Mouse (Mus musculus): ENCODE data around the gene Chit1.
A peak's percentile ranks its signal among the peaks of the same experiment; 100 is the strongest.

Gene Chit1

DNA sequence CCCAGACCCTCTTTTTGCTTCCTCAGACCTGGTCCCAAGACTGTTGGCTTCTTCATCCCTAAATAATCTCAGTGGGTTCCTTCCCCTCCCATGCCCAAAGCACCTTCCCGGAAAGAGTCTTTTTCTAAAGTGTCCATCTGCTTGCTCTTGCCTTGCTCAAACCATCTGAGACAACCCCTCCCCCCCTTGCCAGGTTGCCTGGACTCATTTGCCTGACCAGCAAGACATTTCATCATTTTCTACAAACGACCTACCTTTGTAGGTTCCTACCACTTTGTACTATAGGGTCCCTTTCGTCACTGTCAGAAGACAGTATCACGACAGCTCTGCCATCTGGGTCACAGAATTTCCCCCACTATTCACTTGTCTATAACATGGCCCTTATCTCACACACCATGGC, 30.6 kb upstream of the Chit1 start:
- no peak for DNase-seq

DNA sequence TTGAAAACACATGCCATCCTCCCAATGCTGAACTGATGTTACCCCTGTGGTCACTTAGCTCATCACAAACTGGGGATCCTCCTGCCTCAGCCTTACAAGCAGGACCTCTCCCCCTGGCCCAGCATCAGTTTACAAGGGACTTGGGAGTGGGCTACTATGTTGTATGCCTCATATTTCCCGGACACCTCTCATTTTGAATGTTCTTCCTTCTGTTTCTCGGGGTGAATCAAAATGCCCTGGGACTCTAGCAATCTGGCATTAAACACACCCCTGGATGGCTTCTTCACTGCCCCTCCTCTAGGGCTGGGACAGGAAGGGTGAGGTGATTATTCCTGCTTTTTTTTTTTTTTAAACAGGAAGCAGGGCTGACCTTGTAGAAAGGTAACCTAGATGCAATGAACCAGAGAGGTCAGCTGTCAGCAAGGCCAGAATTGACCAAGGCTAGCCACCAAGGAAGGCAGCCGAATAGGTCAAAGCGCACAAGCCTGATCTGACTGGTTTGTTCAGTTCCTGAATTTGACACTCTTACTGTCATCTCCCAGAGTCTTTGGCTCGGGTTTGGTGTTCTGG, 30.1 kb upstream of the Chit1 start:
- DNase-seq, result no peak

DNA sequence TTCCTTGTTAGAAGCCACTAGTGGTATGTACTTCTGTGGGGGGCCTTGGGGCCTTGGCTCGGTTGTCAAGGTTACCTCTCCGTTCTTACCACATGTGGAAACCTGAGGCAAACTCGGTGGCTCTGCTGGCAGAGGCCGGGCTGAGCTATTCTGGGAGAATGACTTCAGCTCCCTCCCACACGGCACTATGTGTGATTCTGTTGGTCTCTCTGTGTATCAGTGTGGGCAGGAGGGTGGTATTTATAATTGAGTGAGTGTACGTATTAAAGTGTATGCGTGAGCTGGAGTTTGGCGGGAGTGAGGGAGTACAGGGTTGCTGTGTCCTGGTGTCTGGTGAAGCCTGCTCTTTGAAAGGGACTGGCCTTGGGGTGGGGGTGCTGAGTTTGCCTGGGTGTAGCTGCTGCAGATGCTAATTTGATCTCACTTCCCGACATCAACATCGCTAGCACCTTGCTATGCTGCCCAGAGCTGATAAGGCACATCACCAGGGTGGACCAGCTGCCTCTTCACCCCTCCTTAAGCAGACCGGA, 28.0 kb upstream of the Chit1 start:
- no peak for DNase-seq

DNA sequence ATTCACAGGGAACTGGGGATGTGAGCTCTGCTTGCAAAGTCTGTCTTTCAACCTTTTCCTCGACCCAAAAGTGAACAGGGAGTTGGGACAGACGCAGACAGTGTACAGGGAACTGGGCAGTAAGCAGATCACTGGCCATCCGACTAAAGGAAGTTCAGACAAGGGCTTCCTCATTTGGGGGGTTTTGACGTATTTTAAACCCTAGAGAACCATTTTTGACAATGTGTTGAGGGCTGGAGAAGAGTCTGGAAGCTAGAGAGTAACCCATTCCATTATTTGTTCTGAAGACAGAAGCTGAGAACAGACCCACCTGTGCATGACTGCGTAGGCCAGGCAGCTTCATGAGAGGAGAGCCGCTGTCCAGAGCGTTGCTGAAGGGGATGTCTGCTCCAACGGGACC, 27.4 kb upstream of the Chit1 start:
- DNase-seq, result no peak

DNA sequence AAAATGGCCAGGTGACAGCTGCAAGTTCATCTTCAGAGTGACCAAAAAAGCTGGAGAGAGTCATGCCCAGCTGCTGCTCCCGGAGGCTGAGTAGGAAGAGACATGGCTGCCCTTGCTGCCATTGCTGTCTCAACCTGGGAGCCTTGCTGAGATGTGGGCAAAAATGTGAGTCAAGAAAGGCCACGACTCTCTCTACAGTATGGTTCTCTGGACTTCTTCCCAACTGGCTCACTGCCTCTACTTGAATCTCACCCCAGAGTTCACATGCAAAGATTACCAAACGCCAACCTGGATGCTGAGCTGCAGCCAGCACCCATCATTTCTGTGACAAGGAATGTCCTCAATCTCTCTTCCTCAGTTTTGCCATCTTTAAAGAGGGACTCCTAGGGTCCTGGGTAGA, 26.9 kb upstream of the Chit1 start:
- DNase-seq, result no peak

DNA sequence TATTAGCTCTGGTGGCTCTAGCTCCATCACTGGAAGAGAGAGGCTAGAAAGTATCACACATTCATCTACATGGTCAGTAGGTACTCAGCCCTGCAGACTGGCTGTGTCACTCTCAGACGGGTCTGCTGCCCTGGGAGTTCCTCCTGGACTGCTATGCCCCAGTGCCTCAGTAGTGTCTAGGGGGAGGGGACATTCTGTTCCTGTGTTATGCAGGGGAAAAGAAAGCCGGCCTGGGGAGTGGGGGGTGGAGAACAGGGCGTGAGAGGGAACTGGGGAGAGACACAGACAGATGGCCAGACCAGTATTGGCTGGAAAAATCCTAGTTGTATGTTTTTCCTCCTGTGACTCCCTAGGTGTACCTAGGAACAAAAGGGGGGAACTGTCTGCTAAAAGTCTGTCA, 25.0 kb upstream of the Chit1 start:
- no peak for DNase-seq

DNA sequence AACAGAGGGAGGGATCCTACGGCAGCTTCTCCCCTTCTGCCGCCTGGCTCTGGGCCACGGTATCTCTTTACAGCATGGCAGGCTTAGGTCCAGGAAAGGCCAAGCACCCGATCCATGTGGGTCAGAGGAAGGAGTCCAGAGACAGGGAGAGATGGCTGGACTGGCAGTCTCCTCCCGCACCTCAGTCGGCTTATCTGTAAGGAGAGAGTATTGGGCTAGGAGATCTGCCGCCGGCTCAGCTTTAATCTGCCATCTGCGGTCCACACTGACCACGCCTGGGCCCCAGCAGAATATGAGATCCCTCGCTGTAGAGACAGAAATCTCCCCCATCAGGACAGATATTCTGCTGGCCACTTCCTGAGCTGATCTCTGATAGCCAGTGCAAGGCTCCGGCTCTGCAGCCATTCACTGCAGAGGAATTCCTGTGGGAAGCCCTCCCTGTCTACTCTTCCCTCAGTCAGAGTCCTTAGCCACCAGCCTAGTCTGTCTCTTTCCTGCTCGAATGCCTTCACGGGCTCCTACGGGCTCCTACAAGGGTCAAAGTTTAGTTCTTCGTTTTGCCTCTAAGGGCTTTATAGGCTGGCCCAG, 24.1 kb upstream of the Chit1 start:
- DNase-seq, result peak; percentile 59

DNA sequence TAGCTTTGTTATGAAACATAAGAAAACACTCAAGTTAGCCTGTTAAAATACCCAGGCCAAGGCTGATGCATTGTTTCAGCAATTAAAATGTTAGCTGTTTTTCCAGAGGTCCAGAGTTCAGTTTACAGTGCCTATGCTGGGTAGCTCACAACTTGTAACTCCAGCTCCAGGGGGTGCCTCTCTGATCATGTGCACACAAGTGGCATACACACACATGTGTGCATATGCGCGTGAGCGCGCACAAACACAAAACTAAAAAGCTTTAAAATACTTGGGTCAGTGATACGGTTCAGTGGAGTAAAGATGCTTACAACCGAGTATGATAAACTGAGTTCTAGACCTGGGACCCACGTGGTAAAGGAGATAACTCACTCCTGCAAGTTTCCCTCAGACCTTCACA, 22.0 kb upstream of the Chit1 start:
- DNase-seq, result no peak

DNA sequence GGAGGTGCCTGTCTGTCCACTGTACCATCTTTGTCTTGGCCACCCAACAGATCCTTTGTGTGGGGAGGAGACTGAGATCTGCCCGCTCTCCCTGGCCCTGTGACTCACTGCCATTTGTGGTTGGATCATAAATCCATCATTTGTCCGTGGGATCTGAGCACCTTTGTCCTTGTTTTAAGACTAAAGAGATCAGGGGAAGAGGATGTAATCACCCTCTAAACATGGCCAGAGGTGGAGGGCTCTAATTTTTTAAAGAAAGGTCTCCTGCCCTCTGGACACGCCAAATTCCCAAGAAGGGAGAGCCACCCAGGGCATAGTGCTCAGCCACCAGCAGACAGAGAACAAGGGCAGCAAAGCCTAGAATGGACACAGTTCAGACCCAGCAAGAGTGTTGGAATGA, 19.2 kb upstream of the Chit1 start:
- DNase-seq, result no peak

DNA sequence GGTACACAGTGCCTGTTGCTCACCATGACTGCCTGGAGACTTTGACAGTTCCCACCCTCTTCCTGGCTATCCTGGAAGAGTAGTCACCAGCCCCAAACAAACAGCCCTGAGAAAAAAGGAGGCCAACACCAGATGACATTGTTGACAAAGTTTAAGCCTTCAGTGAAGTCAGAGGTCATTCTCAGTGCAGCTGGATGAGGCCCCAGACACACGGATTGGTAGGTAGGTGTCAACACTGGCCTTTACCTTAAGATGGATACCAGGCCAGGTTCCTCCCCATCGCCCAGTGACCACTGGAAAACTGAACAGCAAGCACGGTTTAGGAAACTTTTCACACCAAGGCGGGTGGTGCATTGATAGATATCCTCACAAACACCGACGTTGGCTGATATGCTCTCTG, 18.7 kb upstream of the Chit1 start:
- DNase-seq, result no peak

DNA sequence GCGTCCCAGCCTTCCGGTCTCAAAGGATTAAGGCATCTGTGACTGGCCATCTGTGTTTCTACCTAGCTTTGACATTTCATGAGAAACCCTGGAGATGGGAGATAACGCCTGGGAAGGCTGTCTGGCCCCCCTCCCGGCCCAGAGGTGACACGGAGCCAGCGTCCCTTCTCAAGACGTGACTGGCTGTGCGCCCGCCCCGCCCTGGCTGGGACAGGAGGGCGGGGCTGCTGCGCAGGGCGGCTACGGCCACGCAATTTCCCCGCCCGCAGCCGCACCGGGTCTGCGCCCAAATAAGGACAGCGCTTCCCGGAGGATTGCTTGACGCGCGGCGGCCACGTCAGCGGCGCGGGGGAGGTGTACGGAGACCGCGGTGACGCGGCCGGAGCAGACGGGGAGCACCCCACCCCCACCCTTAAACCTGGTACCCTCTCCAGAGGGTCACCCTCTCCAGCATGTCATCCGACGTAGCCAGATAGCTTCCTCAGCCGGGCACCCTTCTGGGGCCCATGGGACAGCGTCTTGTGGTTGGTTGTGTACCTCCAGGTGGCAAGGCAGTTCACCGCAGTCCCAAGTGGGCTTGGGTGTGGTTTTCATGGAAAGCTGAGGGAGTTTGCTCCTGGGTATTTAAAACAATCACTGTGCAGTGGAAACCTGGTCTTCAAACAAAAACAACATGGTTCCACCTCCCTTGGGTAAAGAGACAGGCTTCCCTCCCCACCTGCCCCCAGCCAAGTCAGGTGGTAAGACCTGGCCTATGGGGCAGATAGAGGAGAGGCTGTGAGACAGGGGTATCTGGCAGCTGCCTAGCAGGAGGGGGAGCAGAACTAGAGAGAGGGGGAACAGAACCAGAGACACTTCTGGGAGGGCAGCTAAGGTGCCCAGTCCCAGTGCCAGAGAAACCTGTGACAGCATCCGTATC, 17.9 kb upstream of the Chit1 start:
- peak; percentile 89 for DNase-seq

DNA sequence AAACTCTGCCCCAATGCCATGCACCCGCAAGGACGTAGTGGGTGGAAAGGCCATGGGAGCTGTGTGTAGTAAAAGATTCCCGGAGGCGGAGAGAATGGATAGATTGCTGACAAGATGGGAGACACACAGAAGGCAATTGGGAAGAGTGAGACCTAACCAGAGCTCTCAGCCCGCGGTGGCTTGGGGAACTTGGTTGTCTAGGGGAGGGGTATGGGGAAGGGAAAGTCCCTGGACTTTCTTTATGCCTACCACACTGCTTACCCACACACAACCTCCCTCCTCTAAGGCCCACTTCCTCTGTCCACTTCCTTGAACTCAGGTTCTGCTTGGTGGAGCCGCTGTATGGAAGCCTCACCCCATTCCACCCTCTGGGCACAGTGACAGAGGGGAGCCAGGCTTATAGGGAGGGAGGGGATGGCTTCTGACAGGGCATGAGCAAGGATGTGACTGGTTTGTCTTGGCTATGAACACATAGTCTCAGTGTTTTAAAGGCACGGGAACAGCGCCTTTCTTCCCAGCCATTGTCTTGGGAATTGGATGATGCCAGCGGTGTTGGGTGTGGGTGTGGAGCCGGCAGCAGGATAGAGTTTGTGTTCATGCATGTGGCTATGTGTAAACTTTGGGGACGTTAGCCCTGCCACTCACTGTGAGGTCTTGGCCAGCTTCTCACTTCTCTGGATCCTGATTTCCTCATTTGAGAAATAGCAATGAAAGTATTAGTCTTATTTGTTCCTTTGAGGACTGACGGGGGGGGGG, 17.1 kb upstream of the Chit1 start:
- no peak for DNase-seq

DNA sequence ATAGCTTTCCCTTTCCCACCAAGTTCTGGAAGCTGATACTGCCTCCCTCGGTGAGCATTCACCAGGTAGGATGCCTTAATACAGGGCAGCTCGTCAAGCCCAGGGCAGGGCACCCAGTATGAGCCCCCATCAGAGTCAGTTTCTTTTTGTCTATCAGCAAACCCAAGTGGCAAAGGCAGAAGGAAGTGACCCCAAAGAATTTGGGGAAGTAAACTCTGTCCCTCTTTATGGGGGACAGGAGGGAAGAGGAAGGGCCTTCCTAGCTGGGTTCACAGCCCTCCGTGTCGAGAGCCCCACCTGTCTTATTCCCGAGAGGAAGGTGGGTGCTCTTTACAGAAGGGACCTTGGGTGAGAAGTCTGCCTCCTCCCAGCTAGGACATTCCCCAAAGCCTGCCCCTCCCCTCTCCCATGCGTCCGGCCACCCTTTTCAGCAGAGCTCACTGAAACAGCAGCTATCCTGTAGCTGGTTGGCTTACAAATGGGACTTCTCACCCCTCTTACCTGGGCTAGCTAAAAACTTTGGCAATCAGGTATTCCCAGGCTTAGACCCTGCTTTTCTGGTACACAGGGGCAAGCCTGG, 15.9 kb upstream of the Chit1 start:
- DNase-seq, result no peak

DNA sequence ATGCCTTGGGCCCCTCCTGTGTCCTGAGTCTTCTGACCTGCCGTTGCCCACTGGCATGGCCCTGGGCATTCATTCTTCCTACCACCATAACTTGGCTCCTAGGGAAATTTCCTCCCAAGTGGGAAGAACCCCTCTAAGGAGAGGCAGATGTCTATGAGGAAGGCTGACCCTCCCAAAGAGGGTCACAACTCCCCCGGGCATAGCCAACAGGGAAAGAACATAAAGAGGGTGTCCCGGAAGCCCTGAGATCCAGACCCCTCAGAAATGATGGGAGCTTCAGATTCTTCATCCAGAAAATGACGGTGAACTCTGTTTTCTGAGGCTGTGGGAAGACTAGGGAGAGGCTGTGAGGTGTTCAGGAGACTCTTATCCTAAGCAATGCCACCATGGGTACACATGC, 15.3 kb upstream of the Chit1 start:
- no peak for DNase-seq

DNA sequence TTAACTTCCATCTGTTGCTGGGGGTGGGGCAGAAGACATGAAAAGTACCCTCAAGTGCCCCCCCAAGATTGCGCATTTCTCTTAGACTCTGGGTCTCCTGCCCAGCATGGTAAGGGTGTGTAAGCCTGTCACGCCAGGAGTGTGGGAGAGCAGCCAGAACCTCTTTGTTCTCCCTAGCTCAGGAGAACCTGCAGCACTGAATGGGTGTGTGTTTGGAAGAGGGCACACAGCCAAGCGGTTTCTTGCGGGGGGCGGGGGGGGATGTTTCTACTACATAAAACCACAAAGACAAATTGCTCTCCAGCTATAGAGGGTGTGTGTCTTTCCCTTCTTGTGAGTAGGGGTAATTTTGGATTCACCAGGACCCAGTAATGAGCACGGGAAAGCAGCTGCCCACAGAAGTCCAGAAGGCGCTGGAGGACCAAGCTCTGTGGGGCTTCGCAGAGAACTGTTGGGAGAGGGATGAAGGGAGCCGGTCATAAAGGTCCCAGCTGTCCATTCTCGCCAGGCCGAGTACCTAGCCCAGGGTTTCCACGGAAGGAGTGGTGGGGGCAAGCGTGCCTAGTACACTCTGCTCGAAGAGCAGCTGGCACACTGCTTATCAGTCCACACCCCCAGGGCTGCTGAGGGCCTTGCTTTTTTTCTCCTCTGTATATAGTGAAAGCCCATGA, 14.6 kb upstream of the Chit1 start:
- DNase-seq, result no peak

DNA sequence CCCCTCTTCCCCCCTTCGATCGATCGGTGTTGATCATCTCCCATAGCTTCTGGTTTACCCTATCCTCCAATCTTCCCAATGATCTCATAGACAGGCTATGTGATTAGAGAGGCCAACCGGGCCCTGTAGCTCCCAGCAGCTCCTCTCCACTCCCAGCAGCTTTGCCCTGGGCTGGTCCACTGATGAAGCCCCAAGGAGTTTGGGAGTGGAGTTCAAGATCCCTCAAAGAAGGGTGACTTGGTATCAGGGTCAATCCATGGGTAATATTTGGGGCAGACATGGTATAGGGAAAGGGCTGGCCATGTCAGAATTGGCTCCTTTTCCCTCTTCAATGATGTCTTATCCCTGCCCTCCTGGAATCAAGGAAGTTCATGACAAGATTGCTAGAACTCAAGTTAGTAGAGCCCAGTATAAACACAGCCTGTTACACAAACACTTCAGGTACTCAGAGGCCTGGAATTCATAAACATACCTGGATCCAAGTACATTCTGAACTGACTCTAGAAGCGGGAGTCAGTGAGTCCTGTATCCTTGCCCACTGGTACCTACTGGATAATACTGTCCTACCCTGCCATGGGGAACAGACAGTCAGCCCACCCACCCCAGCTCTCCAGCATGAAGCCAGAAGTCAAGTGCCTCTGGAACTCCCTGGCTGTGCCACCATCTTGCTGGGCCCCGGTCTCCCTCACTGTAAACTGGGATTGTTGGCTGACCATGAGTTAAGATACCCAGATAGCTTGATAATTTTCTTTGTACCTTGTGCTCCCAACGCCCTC, 13.8 kb upstream of the Chit1 start:
- DNase-seq, result no peak

DNA sequence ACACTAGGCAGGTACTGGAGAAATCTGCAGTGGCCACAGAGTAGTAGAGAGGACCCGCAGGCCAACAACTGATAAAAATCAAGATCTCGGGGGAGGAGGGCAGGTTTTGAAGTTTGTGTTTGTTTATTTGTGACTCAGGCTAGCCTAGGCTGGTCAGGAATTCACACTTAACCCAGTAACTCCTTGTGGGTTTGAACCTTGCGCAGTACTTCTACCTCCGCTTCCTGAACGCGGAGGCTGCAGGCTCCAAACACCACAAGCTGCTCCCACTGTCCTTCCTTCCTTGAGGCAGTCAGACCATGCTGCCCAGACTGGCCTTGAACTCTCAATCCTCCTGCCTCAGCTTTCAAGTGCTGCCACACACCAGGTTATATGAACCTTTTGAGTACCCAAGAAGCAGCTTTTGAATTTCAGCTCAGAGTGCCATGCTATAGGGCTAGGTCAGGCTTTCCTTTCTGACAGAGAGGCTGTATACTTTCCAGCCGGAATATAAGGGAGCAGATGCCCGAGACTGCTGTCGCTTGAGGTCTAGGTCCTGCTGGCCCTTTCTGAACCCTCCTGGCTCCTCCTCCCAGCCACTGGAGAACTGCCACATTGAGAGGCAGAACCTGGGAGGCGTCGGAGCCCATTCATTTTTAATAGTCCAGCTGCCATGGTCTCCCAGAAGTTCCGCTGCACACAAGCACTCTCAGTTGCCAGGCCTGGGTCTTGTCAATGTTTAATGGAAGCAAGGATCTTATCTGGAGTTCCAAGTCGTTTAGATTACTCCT, 12.9 kb upstream of the Chit1 start:
- no peak for DNase-seq

DNA sequence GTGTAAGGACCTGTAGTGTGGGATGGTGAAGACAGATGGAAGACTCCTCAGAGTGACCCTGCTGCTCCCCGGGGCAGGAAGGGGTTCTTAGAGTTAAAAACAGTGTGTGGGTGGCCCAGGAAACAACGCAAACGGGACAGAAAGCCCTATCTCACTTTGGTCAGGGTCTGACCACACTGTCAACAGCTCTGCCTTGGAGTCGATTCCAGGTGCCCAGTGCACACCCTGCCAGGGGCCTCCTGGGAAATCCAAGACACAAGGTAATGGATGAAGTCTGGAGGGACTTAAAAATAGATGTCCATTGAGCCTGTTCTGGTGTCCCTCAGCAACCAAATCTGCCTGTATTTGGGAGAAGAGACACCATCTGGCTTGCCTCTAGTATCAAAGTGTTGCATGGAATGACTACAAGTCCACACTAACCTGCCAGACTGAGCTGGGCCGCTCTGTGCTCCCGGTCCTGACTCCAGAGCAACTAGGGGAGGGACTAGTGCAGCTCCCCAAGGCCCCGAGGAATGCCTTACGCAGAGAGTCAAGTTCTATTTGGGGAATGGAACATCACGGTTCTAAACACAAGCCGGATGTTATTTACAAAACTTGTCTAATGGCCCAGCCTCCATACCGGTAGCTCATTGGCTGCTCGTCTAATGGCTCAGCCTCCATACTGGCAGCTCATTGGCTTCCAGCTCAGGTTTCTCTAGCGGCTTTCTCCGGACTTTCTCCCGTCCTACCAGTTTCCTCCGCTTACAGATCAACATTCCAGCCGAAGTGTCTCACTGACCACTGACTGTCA, 12.1 kb upstream of the Chit1 start:
- no peak for DNase-seq

DNA sequence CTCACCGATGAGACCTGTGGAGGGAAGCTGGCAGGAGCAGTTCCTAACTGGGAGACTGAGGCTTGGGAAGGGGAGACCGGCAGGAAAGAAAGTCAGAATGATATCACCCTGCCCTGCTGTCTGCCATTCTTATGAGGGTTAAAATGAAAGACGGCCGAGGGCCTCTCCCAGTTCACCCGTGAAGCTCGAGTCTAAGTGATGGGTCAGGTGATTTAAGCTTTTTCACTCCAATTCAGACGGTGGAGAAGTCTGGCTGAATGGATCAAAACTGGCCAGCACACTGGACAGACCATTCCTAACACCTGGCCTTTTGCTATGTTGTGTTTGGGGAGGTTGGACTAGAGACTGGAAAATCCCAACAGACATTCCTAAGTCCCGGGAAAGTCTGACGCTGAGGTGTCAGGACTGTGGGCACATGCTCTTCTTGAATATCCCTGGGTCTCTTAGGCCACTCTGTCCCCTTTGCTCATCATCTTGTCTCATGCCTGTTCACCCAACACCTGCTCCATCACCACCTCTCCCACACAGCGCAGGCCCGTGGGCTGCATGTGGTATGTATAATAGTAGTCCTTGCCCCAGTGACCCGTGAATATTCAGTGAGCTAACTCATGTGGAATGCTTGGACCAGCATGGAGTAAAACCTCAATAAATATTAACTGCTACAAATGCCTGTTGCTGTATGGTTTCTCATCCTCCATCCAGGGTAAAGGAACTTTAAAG, 11.4 kb upstream of the Chit1 start:
- no peak for DNase-seq

Data from cerebellum, adult 11 months (tissue).